Mouse (Mus musculus) adrenal gland, postnatal 36 days (tissue): ENCODE measurements around the gene Phactr3. TPM values are rescaled to one million over a fixed set of nuclear protein-coding genes. Genes with fewer than 3 reads are reported as not detected.

ENCODE experiments used
- DNase-seq, 2 experiments: peaks; one replicate each; pipeline ENCODE4 v3.0.0; 2021; ENCODE audit warnings: mixed read lengths in 1 of 2
- long read RNA-seq, 2 experiments: library from polyadenylated mRNA; stranded (forward); transcript quantifications; one replicate each; pipeline ENCODE4 v2.0.0; 2021; ENCODE audit warnings: borderline sequencing depth in 2 of 2
- total RNA-seq, 2 experiments: library from RNA; stranded (reverse); gene quantifications; 2 replicates each; pipeline ENCODE4 v1.2.3; 2021

The Phactr3 gene
- total RNA-seq, result 1 to 10 TPM in 1 of 2 experiments, under 1 TPM in 1; 0.30 to 2.2 TPM
- long read RNA-seq, experiment 1, partial matches to known transcripts, result 0 of 3 reads
- long read RNA-seq, experiment 1, other reads (novel, unspliced or antisense), result 0 of 3 reads
- long read RNA-seq, experiment 2, partial matches to known transcripts, result 3 of 4 reads
- long read RNA-seq, experiment 2, other reads (novel, unspliced or antisense), result 1 of 4 reads

- peak; percentile 7 to 13 for DNase-seq
Measured at GRCm38 (mm10) chr2:178118801-178119560, at the start of gene Phactr3. Gene Phactr3, plus strand, starts transcription at chr2:178118975.

GRCm38 (mm10) chr2:178078166-178078717, 40.5 kb upstream of the Phactr3 start, which contains the start of gene Zfp931:
Gene Zfp931, minus strand, starts transcription at chr2:178078476.
- DNase-seq, result peak in 1 of 2 experiments; percentile 10

GRCm38 (mm10) chr2:178089586-178089985, 29.2 kb upstream of the Phactr3 start:
- DNase-seq, result no peak

GRCm38 (mm10) chr2:178098021-178098420, 20.8 kb upstream of the Phactr3 start:
- DNase-seq, result peak; percentile 50 to 54

- peak; percentile 57 to 58 for DNase-seq
Measured at GRCm38 (mm10) chr2:178101957-178102356, 16.8 kb upstream of the Phactr3 start.

GRCm38 (mm10) chr2:178117946-178118345, 829 bp upstream of the Phactr3 start:
- peak; percentile 36 to 52 for DNase-seq

GRCm38 (mm10) chr2:178119561-178120355, 983 bp downstream of the Phactr3 start:
- no peak for DNase-seq

- DNase-seq, result no peak
Measured at GRCm38 (mm10) chr2:178120356-178120645, 1.5 kb downstream of the Phactr3 start.

GRCm38 (mm10) chr2:178120651-178121374, 2.0 kb downstream of the Phactr3 start:
- no peak for DNase-seq

- DNase-seq, result no peak
Measured at GRCm38 (mm10) chr2:178121375-178121688, 2.6 kb downstream of the Phactr3 start.

- no peak for DNase-seq
Measured at GRCm38 (mm10) chr2:178121946-178122665, 3.3 kb downstream of the Phactr3 start.

GRCm38 (mm10) chr2:178123466-178123865, 4.7 kb downstream of the Phactr3 start:
- no peak for DNase-seq

- no peak for DNase-seq
Measured at GRCm38 (mm10) chr2:178125427-178125826, 6.7 kb downstream of the Phactr3 start.

- no peak for DNase-seq
Measured at GRCm38 (mm10) chr2:178126041-178126820, 7.5 kb downstream of the Phactr3 start.

GRCm38 (mm10) chr2:178128594-178128993, 9.8 kb downstream of the Phactr3 start:
- no peak for DNase-seq

- no peak for DNase-seq
Measured at GRCm38 (mm10) chr2:178129161-178129560, 10.4 kb downstream of the Phactr3 start.

GRCm38 (mm10) chr2:178129676-178130075, 10.9 kb downstream of the Phactr3 start:
- DNase-seq, result no peak

- DNase-seq, result no peak
Measured at GRCm38 (mm10) chr2:178130536-178130935, 11.8 kb downstream of the Phactr3 start.

- DNase-seq, result no peak
Measured at GRCm38 (mm10) chr2:178131011-178131410, 12.2 kb downstream of the Phactr3 start.

GRCm38 (mm10) chr2:178131606-178132365, 13.0 kb downstream of the Phactr3 start:
- no peak for DNase-seq
